Mouse (Mus musculus): ENCODE measurements around the gene Spata32.

- no peak for TF ChIP-seq CTCF (IDR thresholded peaks at IDR 0.05; ENCODE audit: insufficient read depth, low read length)
- no peak for TF ChIP-seq POLR2A (IDR thresholded peaks at IDR 0.05; ENCODE audit: borderline replicate concordance, extremely low read depth, low read depth, low read length)
Measured at GRCm38 (mm10) chr11:103198339-103198738, 19.9 kb downstream of the Spata32 start.

All from lung, adult 2 months (tissue).